Mouse (Mus musculus) kidney, adult 2 months (tissue): ENCODE measurements at regions not wholly inside any gene's neighbourhood (a gene's known extent, or its start where the extent isn't known, plus 50 kb on each side); places are given as distances from the start of the nearest gene placed in this dataset.

Source experiments
- DNase-seq: peaks from one replicate; pipeline ENCODE4 v3.0.0; 2021
- H3K27ac ChIP-seq: fragments of 200-500 bp; 2 replicates; pipeline ENCODE4 v1.5.1; 2012; ENCODE audit warnings: low read depth, low read length, control low read depth, inconsistent platforms; ENCODE audit not compliant: insufficient read depth
- H3K27me3 ChIP-seq: fragments of 200-500 bp; replicated peaks from 2 replicates; pipeline ENCODE4 v1.6.1; 2012; ENCODE audit warnings: mild to moderate bottlenecking, moderate library complexity, low read length, inconsistent platforms; ENCODE audit not compliant: control insufficient read depth, insufficient read depth
- H3K36me3 ChIP-seq: fragments of 200-500 bp; 2 replicates; pipeline ENCODE4 v1.6.1; 2012; ENCODE audit warnings: mild to moderate bottlenecking, moderate library complexity, low read length, inconsistent platforms; ENCODE audit not compliant: control insufficient read depth, insufficient read depth
- H3K4me1 ChIP-seq: fragments of 200-500 bp; 2 replicates; pipeline ENCODE4 v1.6.1; 2011; ENCODE audit warnings: low read length; ENCODE audit not compliant: control insufficient read depth, insufficient read depth
- H3K4me3 ChIP-seq: fragments of 200-500 bp; 2 replicates; pipeline ENCODE4 v1.5.1; 2011; ENCODE audit warnings: mild to moderate bottlenecking, low read depth, low read length, control low read depth; ENCODE audit not compliant: insufficient read depth
- CTCF ChIP-seq: fragments of 200-500 bp; conservative IDR thresholded peaks from 2 replicates; pipeline ENCODE4 v1.5.1; 2011; ENCODE audit warnings: low read depth, mild to moderate bottlenecking, control low read depth, low read length, moderate library complexity, mixed read lengths; ENCODE audit not compliant: insufficient read depth, insufficient read length
- POLR2A ChIP-seq: fragments of 200-500 bp; IDR thresholded peaks from one replicate; pipeline ENCODE4 v1.6.1; 2011; ENCODE audit warnings: low read depth, low read length, control low read depth
- WGBS: fragments of 180-500 bp; shearing (Covaris S2); methylation state at CpG from one replicate; pipeline ENCODE4 v1.1.7; 2018; 5-methylcytosine and 5-hydroxymethylcytosine counted together

DNA sequence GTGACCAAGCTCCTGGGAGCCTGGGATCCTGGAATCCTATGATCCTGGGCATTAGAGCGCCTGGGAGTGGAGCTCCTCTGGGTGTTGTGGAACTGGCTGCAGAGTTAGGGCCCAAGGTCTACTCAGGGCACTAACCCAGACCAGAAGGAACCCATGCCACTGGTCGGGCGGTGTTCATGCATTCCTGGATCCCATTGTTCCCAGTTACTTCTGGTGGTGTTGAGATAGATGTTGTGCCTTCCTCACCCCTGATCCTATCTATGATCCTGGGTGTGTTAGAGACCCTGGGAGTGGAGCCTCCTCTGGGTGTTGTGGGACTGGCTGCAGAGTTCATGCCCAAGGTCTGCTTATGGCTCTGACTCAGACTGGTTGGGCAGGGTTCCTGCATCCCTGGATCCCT lies 169.9 kb downstream of the B3gnt2 start:
- 96% methylated on average over 3 of the region's 3 CpGs for WGBS
- Histone ChIP-seq H3K27ac (no peak overlapping the region), H3K27me3 (no peaks in the 10 kb centered on the region), H3K4me1 (no peaks in the 10 kb centered on the region), H3K36me3 (no peaks in the 10 kb centered on the region), H3K4me3 (no peak overlapping the region)
- TF ChIP-seq CTCF (no peak), POLR2A (no peak)
- DNase-seq, result no peak

DNA sequence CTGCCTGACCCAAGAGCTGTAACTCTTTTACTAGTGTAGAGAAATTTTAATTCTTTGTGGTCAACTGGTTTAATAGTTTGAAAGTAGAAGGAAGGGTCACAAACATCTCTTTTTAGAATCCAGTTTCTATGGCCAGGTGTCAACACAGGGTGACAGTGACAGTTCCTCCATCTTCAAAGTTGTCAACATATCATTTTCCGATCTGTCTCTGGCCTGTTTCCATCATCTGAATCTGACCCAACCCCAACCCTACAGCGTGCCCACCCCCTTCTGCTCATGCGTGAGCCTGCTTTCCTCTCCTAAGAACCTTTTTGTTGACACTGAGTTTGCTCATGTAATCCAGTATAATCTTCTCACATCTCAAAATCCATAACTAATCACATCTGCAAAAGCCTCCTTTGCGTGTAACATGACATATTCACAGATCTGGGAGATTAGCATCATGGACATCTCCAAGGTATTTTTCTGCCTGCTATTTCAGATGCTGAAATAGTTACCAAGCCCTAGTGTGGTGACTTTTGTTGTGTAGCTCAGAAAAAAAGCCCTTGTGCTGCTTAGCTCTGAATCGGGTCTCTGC lies 168.4 kb downstream of the B3gnt2 start:
- no peak for DNase-seq
- Histone ChIP-seq H3K27ac (0 out of 2 replicates have a peak overlapping the region, but pooled peaks have one; percentile 13), H3K36me3 (no peaks in the 10 kb centered on the region), H3K4me3 (no peak overlapping the region), H3K27me3 (no peaks in the 10 kb centered on the region), H3K4me1 (no peaks in the 10 kb centered on the region)
- 79% methylated on average over 5 of the region's 5 CpGs for WGBS
- TF ChIP-seq CTCF, result no peak
- no peak for TF ChIP-seq POLR2A

DNA sequence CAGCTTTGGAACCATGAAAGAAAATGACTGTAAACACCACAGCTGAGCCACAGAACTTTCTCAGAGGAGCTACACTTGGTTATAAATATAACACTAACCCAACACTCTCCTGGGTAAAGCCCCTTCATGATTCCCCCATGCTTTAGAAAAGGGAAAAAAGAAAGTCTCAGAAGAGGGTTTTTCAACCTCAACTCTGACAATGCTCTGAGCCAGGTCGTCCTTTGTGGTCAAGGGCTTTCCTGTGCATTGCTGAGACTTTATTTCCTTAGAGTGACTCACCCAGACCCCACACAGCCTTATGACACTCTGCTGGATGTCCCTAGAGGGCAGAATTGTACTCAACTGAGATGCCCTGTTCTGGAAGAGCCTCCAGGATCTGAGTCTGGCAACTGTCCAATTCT lies 167.8 kb downstream of the B3gnt2 start:
- no peaks in the 10 kb centered on the region for H3K27me3 ChIP-seq
- no peaks in the 10 kb centered on the region for H3K4me1 ChIP-seq
- no peak overlapping the region for H3K4me3 ChIP-seq
- no peaks in the 10 kb centered on the region for H3K36me3 ChIP-seq
- 43% methylated on average over 1 of the region's 1 CpGs for WGBS
- peak; percentile 19 for DNase-seq
- TF ChIP-seq CTCF, result 0 out of 2 replicates have a peak, but pooled peaks have one; percentile 13
- TF ChIP-seq POLR2A, result no peak
- 0 out of 2 replicates have a peak overlapping the region, but pooled peaks have one; percentile 13 for H3K27ac ChIP-seq

DNA sequence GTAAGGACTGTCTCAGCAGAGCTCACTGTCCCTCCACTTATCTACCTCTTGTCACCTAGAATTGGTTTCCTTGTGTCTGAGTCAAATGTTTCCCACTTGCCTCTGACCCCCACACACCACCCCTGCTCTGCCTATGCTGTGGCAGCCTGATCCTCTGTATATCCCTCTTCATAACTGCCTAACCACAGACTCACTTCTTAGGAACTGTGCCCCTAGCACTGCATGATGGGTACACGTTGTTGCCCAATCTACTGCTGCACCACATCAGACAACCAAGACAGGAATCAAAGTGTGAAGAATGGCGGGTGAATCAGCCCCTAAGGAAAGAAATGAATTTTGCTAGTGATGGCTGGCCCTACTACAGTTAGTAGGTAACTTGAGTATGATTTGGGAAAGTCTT lies 167.4 kb downstream of the B3gnt2 start:
- no peaks in the 10 kb centered on the region for H3K4me1 ChIP-seq
- 97% methylated on average over 2 of the region's 2 CpGs for WGBS
- TF ChIP-seq CTCF, result no peak
- no peak for TF ChIP-seq POLR2A
- DNase-seq, result no peak
- no peaks in the 10 kb centered on the region for H3K36me3 ChIP-seq
- no peak overlapping the region for H3K27ac ChIP-seq
- no peak overlapping the region for H3K4me3 ChIP-seq
- no peaks in the 10 kb centered on the region for H3K27me3 ChIP-seq

DNA sequence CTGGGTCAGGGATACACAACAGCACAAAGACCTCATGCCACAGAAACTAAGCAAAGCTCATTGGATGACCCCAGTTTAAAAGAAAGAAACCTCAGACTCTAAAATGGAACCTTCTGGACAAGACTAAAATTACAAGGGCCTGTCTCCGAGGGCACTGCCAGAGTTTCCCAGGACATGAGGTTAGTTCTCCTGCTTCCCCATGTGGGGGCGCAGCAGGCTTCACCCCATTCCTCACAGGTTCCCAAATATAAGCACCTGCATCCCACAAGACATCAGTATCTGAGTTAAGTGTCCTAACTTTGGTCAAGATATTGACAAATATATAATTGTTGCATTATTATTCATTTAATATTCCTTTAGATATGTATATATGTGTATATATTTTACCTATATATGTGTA lies 166.8 kb downstream of the B3gnt2 start:
- TF ChIP-seq POLR2A (no peak), CTCF (peak; percentile 22; the same call in 1 of the 2 replicates)
- DNase-seq, result no peak
- Histone ChIP-seq H3K4me1 (peaks cover 3% of the 10 kb centered on the region; the same call in 1 of the 2 replicates), H3K27me3 (no peaks in the 10 kb centered on the region), H3K36me3 (no peaks in the 10 kb centered on the region), H3K4me3 (no peak overlapping the region), H3K27ac (no peak overlapping the region)
- WGBS, result 86% methylated on average over 2 of the region's 2 CpGs

DNA sequence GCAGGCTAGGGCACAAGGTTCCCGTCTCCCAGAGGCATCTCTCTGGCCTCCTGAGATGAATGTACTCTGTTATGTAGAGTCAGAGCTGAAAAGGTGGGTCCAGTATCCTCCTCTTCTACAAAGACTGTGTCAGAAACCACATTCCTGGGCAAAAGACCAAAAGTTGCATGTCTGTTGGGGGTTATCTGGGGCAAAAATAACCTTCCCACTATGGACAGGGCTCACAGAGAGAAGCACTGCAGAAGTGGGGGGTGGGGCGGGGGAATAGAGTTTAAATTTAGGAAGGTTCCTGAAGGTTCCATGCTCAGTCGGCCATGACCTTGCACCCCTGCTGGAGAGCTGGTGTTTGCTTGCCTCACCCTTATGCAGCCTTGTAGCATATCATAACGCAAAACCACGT lies 165.9 kb downstream of the B3gnt2 start:
- H3K27ac ChIP-seq, result no peak overlapping the region
- no peak overlapping the region for H3K4me3 ChIP-seq
- TF ChIP-seq CTCF, result no peak
- no peak for TF ChIP-seq POLR2A
- WGBS, result 52% methylated on average over 5 of the region's 5 CpGs
- no peaks in the 10 kb centered on the region for H3K36me3 ChIP-seq
- DNase-seq, result no peak
- H3K4me1 ChIP-seq, result peaks cover 3% of the 10 kb centered on the region; the same call in 1 of the 2 replicates
- H3K27me3 ChIP-seq, result no peaks in the 10 kb centered on the region

DNA sequence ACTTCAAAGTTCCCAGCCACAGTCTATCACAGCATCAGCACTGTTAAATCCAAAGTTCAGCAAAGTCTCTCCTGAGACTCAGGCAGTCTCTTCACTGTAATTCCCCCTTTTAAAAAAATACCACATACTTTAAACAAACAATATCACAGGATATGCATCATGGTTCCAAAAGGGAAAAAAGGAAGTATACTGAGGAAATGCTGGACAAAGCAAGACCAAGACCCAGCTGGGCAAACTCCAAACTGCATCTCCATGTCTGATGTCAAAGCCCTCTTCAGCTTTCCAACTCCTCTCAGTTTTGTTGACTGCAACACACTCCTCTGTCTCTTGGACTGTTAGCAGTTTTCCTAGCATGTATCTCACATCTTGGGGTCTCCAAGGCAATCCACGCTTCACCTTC lies 165.5 kb downstream of the B3gnt2 start:
- no peak for TF ChIP-seq POLR2A
- TF ChIP-seq CTCF, result no peak
- Histone ChIP-seq H3K4me1 (peaks cover 3% of the 10 kb centered on the region; the same call in 1 of the 2 replicates), H3K27ac (no peak overlapping the region), H3K4me3 (no peak overlapping the region), H3K27me3 (no peaks in the 10 kb centered on the region), H3K36me3 (no peaks in the 10 kb centered on the region)
- DNase-seq, result no peak
- 100% methylated on average over 1 of the region's 1 CpGs for WGBS
